In the genomic region with DNA sequence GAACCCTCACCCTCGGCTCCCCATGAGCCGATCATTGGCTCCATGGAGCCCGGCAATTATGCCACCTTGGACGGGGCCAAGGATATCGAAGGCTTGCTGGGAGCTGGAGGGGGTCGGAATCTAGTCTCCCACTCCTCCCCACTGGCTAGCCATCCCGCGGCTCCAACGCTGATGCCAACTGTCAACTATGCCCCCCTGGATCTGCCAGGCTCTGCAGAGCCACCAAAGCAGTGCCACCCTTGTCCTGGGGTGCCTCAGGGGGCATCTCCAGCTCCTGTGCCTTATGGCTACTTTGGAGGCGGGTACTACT, we compare ENCODE assay signal across 11 mouse cellular contexts. TPM values are rescaled to one million over a fixed set of nuclear protein-coding genes. Genes with fewer than 3 reads are reported as not detected.
DNase-seq lines count a peak whose midpoint lies in the region; ATAC-seq and TF ChIP-seq lines count a peak whose summit lies in the region.
"Had no signal": no experiment of that assay in that cellular context is flagged by ENCODE, and none has a peak within 500 bp of the region (broad histone marks: within the 10 kb centered on the region; RNA-seq: fewer than 3 reads in every experiment).

No protein-coding gene starts in this region.

- no peak overlapping the region for H3K27ac ChIP-seq in hindbrain, embryonic 15.5 days (replicated peaks)
- H3K27ac ChIP-seq in hindbrain, embryonic 13.5 days = no peak overlapping the region
- H3K27ac ChIP-seq in ES-E14 (ENCODE audit: insufficient read depth, low read depth, low read length, poor library complexity, severe bottlenecking) = no peak overlapping the region
- H3K27ac ChIP-seq in embryonic facial prominence, embryonic 15.5 days (replicated peaks) = no peak overlapping the region
- no peak overlapping the region for H3K27ac ChIP-seq in limb, embryonic 14.5 days (replicated peaks; ENCODE audit: low read depth, low read length)
- H3K27ac ChIP-seq: liver, embryonic 15.5 days had no signal

- H3K9me3 ChIP-seq in hindbrain, embryonic 15.5 days = no peaks in the 10 kb centered on the region
- H3K9me3 ChIP-seq in hindbrain, embryonic 13.5 days = no peaks in the 10 kb centered on the region
- no peaks in the 10 kb centered on the region for H3K9me3 ChIP-seq in ES-E14 (ENCODE audit: control insufficient read depth, insufficient read depth, low read depth, low read length)
- H3K9me3 ChIP-seq in embryonic facial prominence, embryonic 15.5 days (replicated peaks) = no peaks in the 10 kb centered on the region
- H3K9me3 ChIP-seq in limb, embryonic 14.5 days (ENCODE audit: control insufficient read depth, low read length) = no peaks in the 10 kb centered on the region
- H3K9me3 ChIP-seq: liver, embryonic 15.5 days had no signal

- no peak for TF ChIP-seq POLR2A in limb, embryonic 14.5 days (IDR thresholded peaks at IDR 0.05; ENCODE audit: borderline replicate concordance, extremely low read depth, insufficient read depth, insufficient read length)

- H3K4me2 ChIP-seq in hindbrain, embryonic 15.5 days = peak overlapping the region; percentile 36
- H3K4me2 ChIP-seq in hindbrain, embryonic 13.5 days = no peak overlapping the region
- H3K4me2 ChIP-seq in embryonic facial prominence, embryonic 15.5 days (replicated peaks) = peak overlapping the region; percentile 41
- H3K4me2 ChIP-seq in limb, embryonic 14.5 days (replicated peaks; ENCODE audit: low read depth, low read length, severe bottlenecking) = peak overlapping the region; percentile 33
- H3K4me2 ChIP-seq: liver, embryonic 15.5 days had no signal

- H3K9ac ChIP-seq in hindbrain, embryonic 15.5 days = no peak overlapping the region
- no peak overlapping the region for H3K9ac ChIP-seq in hindbrain, embryonic 13.5 days
- peak overlapping the region; percentile 43; the same call in 1 of the 2 replicates for H3K9ac ChIP-seq in ES-E14 (ENCODE audit: insufficient read depth, low read depth, low read length, poor library complexity, severe bottlenecking)
- H3K9ac ChIP-seq in embryonic facial prominence, embryonic 15.5 days = no peak overlapping the region
- H3K9ac ChIP-seq in limb, embryonic 14.5 days (ENCODE audit: low read depth, low read length, severe bottlenecking) = no peak overlapping the region
- H3K9ac ChIP-seq: liver, embryonic 15.5 days had no signal

- H3K4me1 ChIP-seq in hindbrain, embryonic 15.5 days (replicated peaks) = peaks cover 5% of the 10 kb centered on the region; the same call in 1 of the 2 replicates
- 0 out of 2 replicates have a peak, but pooled peaks cover 5% of the 10 kb centered on the region for H3K4me1 ChIP-seq in hindbrain, embryonic 13.5 days (replicated peaks)
- H3K4me1 ChIP-seq in ES-E14 (ENCODE audit: control insufficient read depth in 2 of 2, insufficient read depth in 2 of 2, low read length in 2 of 2, poor library complexity in 1 of 2) = peaks cover 9 to 10% of the 10 kb centered on the region in 2 experiments; a peak in 3 of 4 replicates
- peaks cover 11% of the 10 kb centered on the region for H3K4me1 ChIP-seq in embryonic facial prominence, embryonic 15.5 days
- no peaks in the 10 kb centered on the region for H3K4me1 ChIP-seq in limb, embryonic 14.5 days (ENCODE audit: control insufficient read depth, insufficient read depth, low read length)
- H3K4me1 ChIP-seq: liver, embryonic 15.5 days had no signal

- peaks cover 96% of the 10 kb centered on the region for H3K27me3 ChIP-seq in hindbrain, embryonic 15.5 days
- peaks cover 99% of the 10 kb centered on the region for H3K27me3 ChIP-seq in hindbrain, embryonic 13.5 days
- H3K27me3 ChIP-seq in embryonic facial prominence, embryonic 15.5 days = peaks cover 97% of the 10 kb centered on the region
- peaks cover 97% of the 10 kb centered on the region for H3K27me3 ChIP-seq in limb, embryonic 14.5 days (ENCODE audit: control insufficient read depth, insufficient read depth, low read length)

- ATAC-seq in hindbrain, embryonic 15.5 days (ENCODE audit: low FRiP score, low read depth) = no peak
- ATAC-seq in hindbrain, embryonic 13.5 days (ENCODE audit: low FRiP score) = no peak
- no peak for ATAC-seq in embryonic facial prominence, embryonic 15.5 days (ENCODE audit: insufficient number of reproducible peaks, low FRiP score, low TSS enrichment, low read depth)
- no peak for ATAC-seq in limb, embryonic 14.5 days (ENCODE audit: low FRiP score, low read depth)

- in situ Hi-C loops in ES-E14 (cut with MboI; ENCODE audit: low sequenced_read_pairs in 2 of 2, unreplicated experiment in 2 of 2) = loop anchor here in 1 of 2 experiments (10.0 kb wide), 1 partner anchor 140 kb away; no protein-coding TSS in a partner anchor

- DNase-seq in ES-E14 (ENCODE audit: low read depth, low spot score) = no peak
- no peak for DNase-seq in limb, embryonic 14.5 days (ENCODE audit: low spot score)
- no peak for DNase-seq in ovary, postnatal 10 days (ENCODE audit: low spot score)
- DNase-seq in gastrocnemius, postnatal 25 days = no peak
- DNase-seq in right cerebral cortex, postnatal 10 days (ENCODE audit: low spot score in 2 of 2) = no peak

- no peaks in the 10 kb centered on the region for H3K36me3 ChIP-seq in hindbrain, embryonic 15.5 days
- H3K36me3 ChIP-seq in hindbrain, embryonic 13.5 days = no peaks in the 10 kb centered on the region
- H3K36me3 ChIP-seq in ES-E14 (ENCODE audit: control insufficient read depth, insufficient read depth, low read length, poor library complexity, severe bottlenecking) = no peaks in the 10 kb centered on the region
- no peaks in the 10 kb centered on the region for H3K36me3 ChIP-seq in embryonic facial prominence, embryonic 15.5 days
- H3K36me3 ChIP-seq in limb, embryonic 14.5 days (ENCODE audit: control insufficient read depth, insufficient read depth, low read length) = no peaks in the 10 kb centered on the region
- H3K36me3 ChIP-seq: liver, embryonic 15.5 days had no signal

- 2% methylated on average over 10 of the region's 10 CpGs for WGBS in hindbrain, embryonic 15.5 days
- 1% methylated on average over 10 of the region's 10 CpGs for WGBS in hindbrain, embryonic 13.5 days
- 1% methylated on average over 10 of the region's 10 CpGs for WGBS in embryonic facial prominence, embryonic 15.5 days
- 0% methylated on average over 10 of the region's 10 CpGs for WGBS in limb, embryonic 14.5 days

- H3K4me3 ChIP-seq in hindbrain, embryonic 15.5 days = peak overlapping the region; percentile 18
- no peak overlapping the region; the same call in 1 of the 2 replicates for H3K4me3 ChIP-seq in hindbrain, embryonic 13.5 days
- peak overlapping the region; percentile 39 to 43 for H3K4me3 ChIP-seq in ES-E14 (ENCODE audit: insufficient read depth in 1 of 2, low read depth in 1 of 2, low read length in 2 of 2, poor library complexity in 1 of 2, severe bottlenecking in 1 of 2)
- H3K4me3 ChIP-seq in embryonic facial prominence, embryonic 15.5 days (replicated peaks) = peak overlapping the region; percentile 23
- peak overlapping the region; percentile 26 for H3K4me3 ChIP-seq in limb, embryonic 14.5 days (replicated peaks; ENCODE audit: low read length)
- H3K4me3 ChIP-seq: liver, embryonic 15.5 days had no signal

TF ChIP-seq in ES-E14, 5 proteins besides CTCF, POLR2A, EP300 and RAD21:
- TF ChIP-seq ZNF384 (IDR thresholded peaks at IDR 0.05; ENCODE audit: low read depth, low read length) = no peak
- TF ChIP-seq HCFC1 (IDR thresholded peaks at IDR 0.05; ENCODE audit: borderline replicate concordance, insufficient read depth, low read length) = no peak
- no peak for TF ChIP-seq CHD2 (IDR thresholded peaks at IDR 0.05; ENCODE audit: low read depth, low read length)
- TF ChIP-seq MAFK (IDR thresholded peaks at IDR 0.05; ENCODE audit: insufficient read depth, low read depth, low read length) = no peak
- no peak for TF ChIP-seq ZC3H11A (IDR thresholded peaks at IDR 0.05; ENCODE audit: borderline replicate concordance, low read depth, low read length)
TF ChIP-seq in ES-E14: peak in this region for 0.

RNA-seq across cellular contexts. Expression of gene Hoxb13, which starts 0.2 kb away (rescaled TPM):
- not detected in 2 replicates for polyA plus RNA-seq in hindbrain, embryonic 15.5 days (2015; fragmentation: Nextera tagmentation; extraction: Ambion mirVana)
- polyA plus RNA-seq in hindbrain, embryonic 13.5 days (2015; fragmentation: Nextera tagmentation; extraction: Ambion mirVana) = not detected in 2 replicates
- 0.48 and 1.4 TPM in 2 replicates for total RNA-seq in ES-E14 (2012; rRNA removed)
- polyA plus RNA-seq in embryonic facial prominence, embryonic 15.5 days (2015; fragmentation: Nextera tagmentation; extraction: Ambion mirVana) = not detected in 2 replicates
- polyA plus RNA-seq in limb, embryonic 14.5 days (2012; rRNA removed) = not detected in 2 replicates
- not detected in 2 replicates for polyA plus RNA-seq in limb, embryonic 14.5 days (2014; fragmentation: Nextera tagmentation; extraction: Ambion mirVana)
- total RNA-seq in gastrocnemius, postnatal 25 days (2021) = not detected
- total RNA-seq: common myeloid progenitor, adult 5-6 weeks had no signal
- polyA plus RNA-seq: large intestine, adult 2 months; liver, embryonic 15.5 days had no signal
